Mouse (Mus musculus) heart, adult 2 months (tissue): ENCODE measurements around the gene Gm17720.

Experiments used
- EP300 ChIP-seq: fragments of 200-500 bp; IDR thresholded peaks from 2 replicates; pipeline ENCODE4 v1.6.1; 2011; ENCODE audit warnings: low read depth, low read length, control low read depth; ENCODE audit not compliant: insufficient read depth
- POLR2A ChIP-seq: fragments of 200-500 bp; IDR thresholded peaks from 2 replicates; pipeline ENCODE4 v1.6.1; 2011; ENCODE audit warnings: mild to moderate bottlenecking, low read depth, low read length, control low read depth; ENCODE audit not compliant: insufficient read depth

DNA sequence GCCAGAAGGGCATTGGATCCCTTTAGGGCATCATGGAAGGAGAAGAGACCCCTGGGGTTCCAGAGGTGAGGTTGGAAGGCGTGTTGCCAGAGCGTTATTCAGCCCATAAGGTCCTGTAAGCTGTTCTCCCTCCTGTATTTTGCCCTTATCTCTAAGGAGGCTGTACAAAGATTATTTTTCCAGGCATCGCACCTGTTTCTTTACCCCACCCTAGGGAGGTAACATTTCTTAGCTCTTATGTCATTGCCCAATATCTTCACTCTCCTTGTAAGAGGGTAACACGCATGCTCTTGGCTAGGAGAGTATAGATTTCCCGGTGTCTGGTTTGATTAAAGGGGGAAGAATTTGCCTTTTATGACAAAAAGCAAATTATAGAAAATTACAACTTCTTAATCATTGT lies 62.9 kb downstream of the Gm17720 start, which contains the start of gene Chst4:
- TF ChIP-seq POLR2A (no peak), EP300 (no peak)
